Mouse (Mus musculus) thymus, adult 2 months (tissue): ENCODE data around the gene Dync1i2.

Experiments
- CTCF ChIP-seq: fragments of 200-500 bp; IDR thresholded peaks from 2 replicates; pipeline ENCODE4 v1.5.1; 2012; ENCODE audit warnings: mild to moderate bottlenecking, control low read depth, low read length, moderate library complexity, borderline replicate concordance; ENCODE audit not compliant: control insufficient read depth, poor library complexity, insufficient read depth; ENCODE audit errors: extremely low read depth
- POLR2A ChIP-seq: fragments of 200-500 bp; IDR thresholded peaks from 2 replicates; pipeline ENCODE4 v1.6.1; 2012; ENCODE audit warnings: mild to moderate bottlenecking, low read length, control low read depth, moderate library complexity; ENCODE audit not compliant: control insufficient read depth, poor library complexity, insufficient read depth; ENCODE audit errors: extremely low read depth

GRCm38 (mm10) chr2:71209041-71209755, 2.3 kb upstream of the Dync1i2 start:
- TF ChIP-seq CTCF: no peak
- no peak for TF ChIP-seq POLR2A
